Mouse (Mus musculus): ENCODE measurements around the gene Acss3. TPM values are rescaled to one million over a fixed set of nuclear protein-coding genes. Genes with fewer than 3 reads are reported as not detected.

Acss3 gene
- polyA plus RNA-seq, 1 experiment from 2014 or later, result 0.44 TPM

DNA sequence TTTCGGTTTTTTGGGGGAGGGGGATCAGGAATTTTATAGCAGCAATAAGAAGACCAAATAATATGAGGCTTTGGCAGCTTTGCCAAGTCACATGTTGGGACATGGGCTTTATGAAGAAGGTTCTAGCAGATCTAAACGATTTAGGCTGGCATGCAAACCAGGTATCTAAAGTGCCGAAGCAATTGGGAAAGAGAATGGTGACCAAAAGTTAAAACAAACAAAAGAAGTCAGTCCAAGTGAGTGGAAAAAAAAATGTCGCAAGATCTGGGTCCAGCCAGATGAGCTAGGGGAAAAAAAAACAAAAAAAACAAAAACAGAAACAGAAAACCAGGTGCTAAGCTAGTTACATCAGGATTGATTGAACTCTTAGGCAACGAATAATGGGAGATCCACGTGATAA is 83.1 kb downstream of the Acss3 start:
- Histone ChIP-seq H3K27me3 (ENCODE audit: control insufficient read depth, insufficient read depth, low read depth, low read length) (no peaks in the 10 kb centered on the region), H3K36me3 (ENCODE audit: control insufficient read depth, insufficient read depth) (no peaks in the 10 kb centered on the region), H3K4me2 (ENCODE audit: low read depth, low read length) (no peak overlapping the region), H3K4me1 (ENCODE audit: control insufficient read depth, low read depth, low read length) (no peaks in the 10 kb centered on the region), H3K27ac (ENCODE audit: low read length) (no peak overlapping the region), H3K4me3 (ENCODE audit: low read depth, low read length) (no peak overlapping the region), H3K9ac (ENCODE audit: low read depth, low read length) (no peak overlapping the region), H3K9me3 (replicated peaks; ENCODE audit: control insufficient read depth, low read length) (no peaks in the 10 kb centered on the region)
- no peak for ATAC-seq (ENCODE audit: low read depth)
- 44% methylated on average over 6 of the region's 6 CpGs for WGBS (ENCODE audit: insufficient replicate concordance)

GRCm38 (mm10) chr10:107039211-107039610 is 84.3 kb downstream of the Acss3 start:
- no peak overlapping the region for H3K9ac ChIP-seq (ENCODE audit: low read depth, low read length)
- no peak overlapping the region for H3K4me2 ChIP-seq (ENCODE audit: low read depth, low read length)
- ATAC-seq (ENCODE audit: low read depth), result no peak
- no peaks in the 10 kb centered on the region for H3K9me3 ChIP-seq (replicated peaks; ENCODE audit: control insufficient read depth, low read length)
- H3K27me3 ChIP-seq (ENCODE audit: control insufficient read depth, insufficient read depth, low read depth, low read length), result no peaks in the 10 kb centered on the region
- H3K36me3 ChIP-seq (ENCODE audit: control insufficient read depth, insufficient read depth), result no peaks in the 10 kb centered on the region
- H3K4me1 ChIP-seq (ENCODE audit: control insufficient read depth, low read depth, low read length), result no peaks in the 10 kb centered on the region
- no peak overlapping the region for H3K27ac ChIP-seq (ENCODE audit: low read length)
- no peak overlapping the region for H3K4me3 ChIP-seq (ENCODE audit: low read depth, low read length)
- WGBS (ENCODE audit: insufficient replicate concordance), result 55% methylated on average over 4 of the region's 4 CpGs

DNA sequence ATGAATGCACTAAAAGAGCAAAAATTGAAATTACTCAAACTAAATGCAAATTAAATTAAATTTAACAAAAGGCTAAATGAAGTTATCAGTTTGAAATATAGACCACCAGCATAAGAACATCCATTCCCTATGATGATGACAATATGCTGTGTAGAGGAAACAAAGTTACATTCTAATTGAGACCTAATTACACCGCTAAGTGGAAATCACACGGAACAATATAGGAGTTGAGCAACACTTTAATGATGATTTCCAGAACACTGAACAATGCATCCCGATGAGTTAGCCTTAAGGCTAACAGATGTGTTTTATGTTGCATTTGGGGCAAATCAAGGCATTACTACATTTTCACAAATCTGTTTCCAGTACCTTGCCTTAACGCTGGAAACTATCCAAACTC is 99.2 kb downstream of the Acss3 start:
- Histone ChIP-seq H3K4me1 (ENCODE audit: control insufficient read depth, low read depth, low read length) (no peaks in the 10 kb centered on the region), H3K9ac (ENCODE audit: low read depth, low read length) (no peak overlapping the region)
- WGBS (ENCODE audit: insufficient replicate concordance), result 75% methylated on average over 4 of the region's 4 CpGs

GRCm38 (mm10) chr10:107021118-107021517 is 102.3 kb downstream of the Acss3 start:
- no peaks in the 10 kb centered on the region for H3K27me3 ChIP-seq (ENCODE audit: control insufficient read depth, insufficient read depth, low read depth, low read length)
- WGBS (ENCODE audit: insufficient replicate concordance), result 78% methylated on average over 5 of the region's 5 CpGs
- no peak overlapping the region for H3K27ac ChIP-seq (ENCODE audit: low read length)
- no peaks in the 10 kb centered on the region for H3K9me3 ChIP-seq (replicated peaks; ENCODE audit: control insufficient read depth, low read length)
- H3K36me3 ChIP-seq (ENCODE audit: control insufficient read depth, insufficient read depth), result no peaks in the 10 kb centered on the region
- H3K4me3 ChIP-seq (ENCODE audit: low read depth, low read length), result no peak overlapping the region
- H3K9ac ChIP-seq (ENCODE audit: low read depth, low read length), result no peak overlapping the region
- ATAC-seq (ENCODE audit: low read depth), result no peak
- H3K4me2 ChIP-seq (ENCODE audit: low read depth, low read length), result no peak overlapping the region
- H3K4me1 ChIP-seq (ENCODE audit: control insufficient read depth, low read depth, low read length), result no peaks in the 10 kb centered on the region

More for the DNA sequence above, 99.2 kb downstream of the Acss3 start:
- no peaks in the 10 kb centered on the region for H3K27me3 ChIP-seq (ENCODE audit: control insufficient read depth, insufficient read depth, low read depth, low read length)
- no peak overlapping the region for H3K4me3 ChIP-seq (ENCODE audit: low read depth, low read length)
- no peak for ATAC-seq (ENCODE audit: low read depth)
- no peak overlapping the region for H3K4me2 ChIP-seq (ENCODE audit: low read depth, low read length)
- H3K9me3 ChIP-seq (replicated peaks; ENCODE audit: control insufficient read depth, low read length), result no peaks in the 10 kb centered on the region
- no peak overlapping the region for H3K27ac ChIP-seq (ENCODE audit: low read length)
- H3K36me3 ChIP-seq (ENCODE audit: control insufficient read depth, insufficient read depth), result no peaks in the 10 kb centered on the region

- Histone ChIP-seq H3K9me3 (replicated peaks; ENCODE audit: control insufficient read depth, low read length) (no peaks in the 10 kb centered on the region), H3K4me3 (ENCODE audit: low read depth, low read length) (no peak overlapping the region), H3K36me3 (ENCODE audit: control insufficient read depth, insufficient read depth) (no peaks in the 10 kb centered on the region), H3K27ac (ENCODE audit: low read length) (no peak overlapping the region), H3K4me1 (ENCODE audit: control insufficient read depth, low read depth, low read length) (no peaks in the 10 kb centered on the region), H3K4me2 (ENCODE audit: low read depth, low read length) (no peak overlapping the region), H3K27me3 (ENCODE audit: control insufficient read depth, insufficient read depth, low read depth, low read length) (no peaks in the 10 kb centered on the region), H3K9ac (ENCODE audit: low read depth, low read length) (no peak overlapping the region)
- 47% methylated on average over 2 of the region's 2 CpGs for WGBS (ENCODE audit: insufficient replicate concordance)
- ATAC-seq (ENCODE audit: low read depth), result no peak
Measured at GRCm38 (mm10) chr10:107011142-107011541, 112.3 kb downstream of the Acss3 start.

- Histone ChIP-seq H3K9ac (ENCODE audit: low read depth, low read length) (no peak overlapping the region), H3K27me3 (ENCODE audit: control insufficient read depth, insufficient read depth, low read depth, low read length) (no peaks in the 10 kb centered on the region), H3K36me3 (ENCODE audit: control insufficient read depth, insufficient read depth) (no peaks in the 10 kb centered on the region), H3K9me3 (replicated peaks; ENCODE audit: control insufficient read depth, low read length) (no peaks in the 10 kb centered on the region), H3K4me3 (ENCODE audit: low read depth, low read length) (no peak overlapping the region), H3K4me2 (ENCODE audit: low read depth, low read length) (no peak overlapping the region), H3K4me1 (ENCODE audit: control insufficient read depth, low read depth, low read length) (no peaks in the 10 kb centered on the region), H3K27ac (ENCODE audit: low read length) (no peak overlapping the region)
- 58% methylated on average over 2 of the region's 2 CpGs for WGBS (ENCODE audit: insufficient replicate concordance)
- no peak for ATAC-seq (ENCODE audit: low read depth)
Measured at GRCm38 (mm10) chr10:106998052-106998625, 125.3 kb downstream of the Acss3 start.

GRCm38 (mm10) chr10:106989478-106989877 is 134.0 kb downstream of the Acss3 start:
- H3K27me3 ChIP-seq (ENCODE audit: control insufficient read depth, insufficient read depth, low read depth, low read length), result no peaks in the 10 kb centered on the region
- no peak overlapping the region for H3K4me2 ChIP-seq (ENCODE audit: low read depth, low read length)
- ATAC-seq (ENCODE audit: low read depth), result no peak
- no peak overlapping the region for H3K4me3 ChIP-seq (ENCODE audit: low read depth, low read length)
- H3K4me1 ChIP-seq (ENCODE audit: control insufficient read depth, low read depth, low read length), result no peaks in the 10 kb centered on the region
- no peak overlapping the region for H3K27ac ChIP-seq (ENCODE audit: low read length)
- no peaks in the 10 kb centered on the region for H3K9me3 ChIP-seq (replicated peaks; ENCODE audit: control insufficient read depth, low read length)
- 66% methylated on average over 4 of the region's 4 CpGs for WGBS (ENCODE audit: insufficient replicate concordance)
- H3K9ac ChIP-seq (ENCODE audit: low read depth, low read length), result no peak overlapping the region
- no peaks in the 10 kb centered on the region for H3K36me3 ChIP-seq (ENCODE audit: control insufficient read depth, insufficient read depth)

DNA sequence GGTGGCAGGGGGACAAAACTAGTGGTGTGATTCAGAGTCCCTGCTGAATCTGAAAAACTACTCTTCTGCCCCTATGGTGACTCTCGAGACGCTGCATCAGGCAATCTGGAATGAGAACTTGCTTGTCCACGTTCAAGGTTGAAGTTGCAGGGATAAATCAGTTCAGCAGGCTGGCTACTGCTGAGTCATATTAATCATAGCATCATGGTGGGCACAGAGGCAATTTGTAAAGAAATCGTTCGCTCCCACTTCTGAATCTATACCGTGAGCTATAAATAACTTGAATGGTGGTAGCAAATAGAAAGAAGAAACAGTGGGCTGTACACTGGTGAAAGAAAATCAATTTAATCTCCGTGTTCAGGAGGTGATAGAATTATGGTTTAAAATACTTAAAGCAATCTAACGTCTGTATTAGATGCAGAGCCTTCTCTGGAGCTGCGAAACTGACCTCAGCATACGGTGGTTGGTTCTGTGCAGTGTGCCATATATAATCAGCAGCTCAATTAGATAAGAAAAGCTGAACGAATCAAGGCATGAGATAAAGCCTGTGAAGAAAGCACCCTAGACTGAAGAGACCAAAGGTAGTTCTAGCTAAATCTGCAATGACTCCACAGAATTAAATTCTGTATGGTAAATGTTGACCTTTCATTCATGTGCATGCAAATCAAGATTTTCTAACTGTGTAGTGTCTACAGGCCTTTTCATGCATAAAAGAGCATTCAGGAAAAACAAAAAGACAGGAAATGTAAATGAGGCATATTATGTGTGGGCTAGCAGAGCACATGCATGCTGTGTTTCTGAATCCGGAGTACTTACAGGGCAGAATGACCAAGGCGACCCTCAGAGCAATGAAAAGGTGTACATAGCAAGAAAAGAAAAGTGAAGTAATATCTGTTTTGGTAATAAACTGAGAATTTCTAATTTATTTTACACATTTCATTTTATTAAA is 148.0 kb downstream of the Acss3 start:
- H3K27me3 ChIP-seq (ENCODE audit: control insufficient read depth, insufficient read depth, low read depth, low read length), result no peaks in the 10 kb centered on the region
- H3K4me2 ChIP-seq (ENCODE audit: low read depth, low read length), result no peak overlapping the region
- WGBS (ENCODE audit: insufficient replicate concordance), result 55% methylated on average over 13 of the region's 13 CpGs
- no peak overlapping the region for H3K9ac ChIP-seq (ENCODE audit: low read depth, low read length)
- no peaks in the 10 kb centered on the region for H3K4me1 ChIP-seq (ENCODE audit: control insufficient read depth, low read depth, low read length)
- no peak overlapping the region for H3K27ac ChIP-seq (ENCODE audit: low read length)
- ATAC-seq (ENCODE audit: low read depth), result no peak
- no peak overlapping the region for H3K4me3 ChIP-seq (ENCODE audit: low read depth, low read length)
- H3K36me3 ChIP-seq (ENCODE audit: control insufficient read depth, insufficient read depth), result no peaks in the 10 kb centered on the region
- no peaks in the 10 kb centered on the region for H3K9me3 ChIP-seq (replicated peaks; ENCODE audit: control insufficient read depth, low read length)

GRCm38 (mm10) chr10:106959026-106959425 is 164.4 kb downstream of the Acss3 start:
- Histone ChIP-seq H3K9me3 (replicated peaks; ENCODE audit: control insufficient read depth, low read length) (no peaks in the 10 kb centered on the region), H3K27ac (ENCODE audit: low read length) (no peak overlapping the region), H3K4me1 (ENCODE audit: control insufficient read depth, low read depth, low read length) (no peaks in the 10 kb centered on the region), H3K9ac (ENCODE audit: low read depth, low read length) (no peak overlapping the region), H3K36me3 (ENCODE audit: control insufficient read depth, insufficient read depth) (no peaks in the 10 kb centered on the region), H3K4me2 (ENCODE audit: low read depth, low read length) (no peak overlapping the region), H3K27me3 (ENCODE audit: control insufficient read depth, insufficient read depth, low read depth, low read length) (no peaks in the 10 kb centered on the region), H3K4me3 (ENCODE audit: low read depth, low read length) (no peak overlapping the region)
- 71% methylated on average over 3 of the region's 3 CpGs for WGBS (ENCODE audit: insufficient replicate concordance)
- no peak for ATAC-seq (ENCODE audit: low read depth)
